Mouse (Mus musculus) cerebellum, adult 18-20 months (tissue): ENCODE results near the gene Klhl35.
A peak's percentile ranks its signal among the peaks of the same experiment; 100 is the strongest.

ENCODE experiments used
- DNase-seq, 2 experiments: peaks; one replicate each; pipeline ENCODE4 v3.0.0; 2021

Gene Klhl35

DNA sequence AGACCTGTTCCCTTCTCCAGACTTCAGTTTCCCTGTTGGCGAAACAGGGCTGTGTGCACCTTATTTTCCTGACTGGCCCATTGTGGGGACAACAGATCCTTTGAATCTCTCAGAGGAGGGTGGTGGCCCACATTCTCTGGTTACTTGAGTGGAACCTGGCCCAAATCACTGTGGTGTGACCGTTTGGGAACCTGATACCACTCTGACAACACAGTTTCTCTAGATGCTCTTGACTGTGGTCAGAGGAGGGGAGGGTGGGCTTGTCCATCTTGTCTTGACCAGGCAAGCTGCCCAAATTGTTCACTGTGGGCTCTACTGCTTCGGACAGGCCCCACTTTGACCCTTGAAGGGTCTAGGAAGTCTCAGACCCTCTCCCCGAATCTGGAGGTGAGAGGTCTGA, 11.8 kb upstream of the Klhl35 start:
- DNase-seq = no peak

DNA sequence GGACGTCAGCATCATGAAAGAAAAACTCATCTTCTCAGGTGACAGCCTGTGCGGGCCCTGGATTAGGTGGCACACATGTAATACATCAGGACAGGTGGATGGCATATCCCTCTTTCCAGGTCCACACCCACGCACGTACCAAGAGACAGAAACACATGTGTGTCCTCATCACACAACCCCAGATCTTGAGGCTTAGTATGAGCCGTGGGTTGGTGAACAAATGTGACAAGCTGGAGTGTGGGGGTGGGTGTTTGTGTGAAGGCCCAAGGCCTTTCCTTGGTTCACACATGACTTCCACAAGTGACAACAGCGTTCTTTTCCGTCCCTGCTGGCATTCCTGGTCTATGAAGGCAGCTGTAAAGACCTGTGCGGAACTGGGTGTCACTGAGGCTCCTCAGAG, 7.0 kb upstream of the Klhl35 start:
- no peak for DNase-seq

DNA sequence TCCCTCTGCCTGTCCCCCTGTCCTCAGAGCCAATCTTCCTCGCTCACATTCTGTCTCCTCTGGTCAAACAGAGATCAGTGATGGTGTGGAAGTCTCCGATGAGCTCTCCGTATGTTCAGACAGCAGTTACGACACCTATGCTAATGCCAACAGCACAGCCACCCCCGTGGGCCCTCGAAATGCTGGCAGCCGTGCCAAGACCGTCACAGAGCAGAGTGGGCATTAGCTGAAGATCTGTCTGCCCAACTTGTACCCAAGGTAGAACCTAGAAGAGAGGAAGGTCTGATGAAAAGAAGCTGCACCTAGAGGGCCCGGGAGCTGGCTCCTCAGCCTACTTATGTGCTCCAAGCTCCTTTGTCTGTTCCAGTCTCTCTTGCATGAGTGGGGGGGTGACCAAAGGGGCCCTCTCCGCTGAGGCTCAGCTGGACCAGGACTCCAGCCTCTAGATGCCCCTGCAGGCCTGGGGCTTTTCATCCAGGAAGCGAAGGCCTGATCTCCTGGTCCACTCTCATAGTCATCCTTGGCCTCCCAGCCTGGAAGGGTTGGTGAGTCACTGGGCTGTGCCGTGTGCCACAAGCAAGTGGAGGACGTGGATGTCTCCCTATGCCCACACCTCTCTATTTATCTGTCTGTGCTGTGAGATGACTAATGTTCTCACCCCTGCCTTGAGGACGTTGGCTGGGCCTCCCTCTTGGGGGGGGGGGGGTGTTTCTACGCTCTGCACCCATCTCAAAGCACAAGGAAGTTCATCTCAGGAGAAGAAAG, 5.7 kb upstream of the Klhl35 start:
- no peak for DNase-seq

DNA sequence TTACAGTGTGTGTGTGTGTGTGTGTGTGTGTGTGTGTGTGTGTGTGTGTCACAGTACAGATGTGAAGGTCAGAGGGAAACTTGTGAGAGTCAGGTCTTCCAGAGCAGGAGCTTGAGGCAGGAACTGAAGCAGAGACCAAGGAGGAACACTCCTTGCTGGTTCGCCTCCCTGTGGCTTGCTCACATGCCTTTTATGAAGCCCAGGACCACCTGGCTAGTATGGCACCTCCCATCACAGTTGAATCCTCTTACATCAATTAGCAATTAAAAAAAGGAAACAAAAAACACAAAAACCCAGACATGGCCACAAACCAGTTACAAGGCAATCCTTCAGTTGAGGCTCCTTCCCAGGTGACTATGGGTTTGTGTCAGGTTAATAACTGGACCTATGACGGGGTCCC, 2.7 kb upstream of the Klhl35 start:
- no peak for DNase-seq

DNA sequence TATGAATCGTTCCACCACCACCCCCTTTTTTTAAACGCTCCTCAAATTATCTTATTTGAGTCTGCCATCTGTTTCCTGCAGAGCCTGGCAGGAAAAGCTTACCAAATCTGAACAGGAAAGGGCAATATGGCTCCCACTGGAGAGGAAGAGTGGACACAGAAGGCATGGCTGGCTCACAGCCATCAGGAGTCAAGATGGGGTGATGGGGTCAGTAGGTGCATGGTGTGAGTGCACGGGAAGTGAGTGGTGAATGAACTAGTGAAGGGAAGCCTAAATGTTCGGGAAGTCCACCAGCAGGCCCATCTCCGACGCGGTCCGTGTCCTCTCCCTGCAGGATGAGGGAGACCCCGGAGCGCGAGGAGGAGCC, 2.1 kb downstream of the Klhl35 start:
- DNase-seq = peak; percentile 73 to 74

DNA sequence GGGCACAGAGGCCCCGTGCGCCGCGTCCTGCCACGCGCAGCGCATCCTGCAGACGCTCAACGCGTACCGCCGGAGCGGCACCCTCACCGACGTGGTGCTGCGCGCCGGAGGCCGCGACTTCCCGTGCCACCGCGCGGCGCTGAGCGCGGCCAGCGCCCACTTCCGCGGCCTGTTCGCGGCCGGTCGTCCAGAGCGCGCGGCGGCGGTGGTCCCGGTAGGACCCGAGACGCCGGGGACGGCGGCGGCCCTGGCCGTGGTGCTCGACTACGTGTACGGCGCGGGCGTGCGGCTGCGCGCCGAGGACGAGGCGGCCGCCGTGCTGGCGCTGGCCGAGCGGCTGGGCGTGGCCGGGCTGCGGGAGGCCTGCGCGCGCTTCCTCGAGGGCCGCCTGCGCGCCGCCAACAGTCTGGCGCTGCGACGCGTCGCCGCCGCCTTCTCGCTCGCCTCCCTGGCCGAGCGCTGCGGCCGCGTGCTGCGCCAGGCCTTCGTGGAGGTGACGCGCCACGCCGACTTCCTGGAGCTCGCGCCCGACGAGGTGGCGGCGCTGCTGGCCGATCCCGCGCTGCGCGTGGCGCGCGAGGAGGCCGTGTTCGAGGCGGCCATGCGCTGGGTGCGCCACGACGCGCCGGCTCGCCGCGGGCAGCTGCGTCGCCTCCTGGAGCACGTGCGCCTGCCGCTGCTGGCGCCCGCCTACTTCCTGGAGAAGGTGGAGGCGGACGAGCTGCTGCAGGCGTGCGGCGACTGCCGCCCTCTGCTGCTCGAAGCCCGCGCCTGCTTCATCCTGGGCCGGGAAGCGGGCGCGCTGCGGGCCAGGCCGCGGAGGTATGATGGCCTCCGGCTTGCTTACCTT, 2.7 kb downstream of the Klhl35 start:
- peak; percentile 36 to 67 for DNase-seq

DNA sequence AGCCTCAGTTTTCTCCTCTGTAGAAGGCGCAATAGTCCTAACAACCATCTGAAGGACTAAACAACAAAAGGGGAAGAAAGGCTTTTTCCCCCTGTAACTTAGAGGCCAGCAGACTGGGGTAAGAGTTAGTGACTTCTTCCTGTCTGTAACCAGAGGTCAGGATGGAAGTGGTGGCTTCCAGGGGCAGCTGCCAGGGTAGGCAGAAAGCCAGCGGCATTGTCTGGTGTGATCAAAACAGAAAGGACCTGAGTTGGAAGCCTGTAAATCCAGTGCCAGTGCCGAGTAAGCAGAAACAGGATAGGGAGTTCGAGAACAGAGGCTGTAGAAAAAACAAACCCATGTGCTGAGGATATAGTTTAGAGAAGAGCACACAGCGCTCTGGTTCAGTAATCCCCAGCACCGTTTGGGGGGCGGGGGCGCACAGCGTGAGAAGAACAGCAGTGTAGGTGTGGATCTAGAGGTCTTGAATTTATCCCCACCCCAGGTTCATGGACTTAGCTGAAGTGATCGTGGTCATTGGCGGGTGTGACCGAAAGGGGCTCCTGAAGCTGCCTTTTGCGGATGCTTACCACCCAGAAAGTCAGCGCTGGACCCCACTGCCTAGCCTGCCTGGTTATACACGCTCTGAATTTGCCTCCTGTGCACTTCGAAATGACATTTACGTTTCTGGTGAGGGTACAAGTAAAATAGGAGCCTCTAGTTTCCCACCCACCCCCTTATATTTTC, 4.0 kb downstream of the Klhl35 start:
- DNase-seq = no peak

DNA sequence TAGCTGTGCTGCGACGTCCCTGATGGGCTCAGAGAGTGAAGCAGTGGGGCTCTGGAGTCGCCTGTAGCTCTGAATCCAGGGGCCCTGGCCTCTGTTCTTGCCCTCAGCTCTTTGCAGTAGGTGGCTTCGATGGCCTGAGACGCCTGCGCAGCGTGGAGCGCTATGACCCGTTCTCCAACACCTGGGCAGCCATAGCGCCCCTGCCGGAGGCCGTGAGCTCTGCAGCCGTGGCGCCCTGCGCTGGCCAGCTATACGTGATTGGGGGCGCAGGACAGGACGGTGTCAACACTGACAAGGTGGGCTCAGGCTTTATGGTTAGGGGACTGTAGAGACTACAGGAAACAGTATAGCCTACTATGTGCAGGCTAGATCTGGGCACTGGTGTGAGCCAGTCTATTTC, 5.8 kb downstream of the Klhl35 start:
- no peak for DNase-seq

DNA sequence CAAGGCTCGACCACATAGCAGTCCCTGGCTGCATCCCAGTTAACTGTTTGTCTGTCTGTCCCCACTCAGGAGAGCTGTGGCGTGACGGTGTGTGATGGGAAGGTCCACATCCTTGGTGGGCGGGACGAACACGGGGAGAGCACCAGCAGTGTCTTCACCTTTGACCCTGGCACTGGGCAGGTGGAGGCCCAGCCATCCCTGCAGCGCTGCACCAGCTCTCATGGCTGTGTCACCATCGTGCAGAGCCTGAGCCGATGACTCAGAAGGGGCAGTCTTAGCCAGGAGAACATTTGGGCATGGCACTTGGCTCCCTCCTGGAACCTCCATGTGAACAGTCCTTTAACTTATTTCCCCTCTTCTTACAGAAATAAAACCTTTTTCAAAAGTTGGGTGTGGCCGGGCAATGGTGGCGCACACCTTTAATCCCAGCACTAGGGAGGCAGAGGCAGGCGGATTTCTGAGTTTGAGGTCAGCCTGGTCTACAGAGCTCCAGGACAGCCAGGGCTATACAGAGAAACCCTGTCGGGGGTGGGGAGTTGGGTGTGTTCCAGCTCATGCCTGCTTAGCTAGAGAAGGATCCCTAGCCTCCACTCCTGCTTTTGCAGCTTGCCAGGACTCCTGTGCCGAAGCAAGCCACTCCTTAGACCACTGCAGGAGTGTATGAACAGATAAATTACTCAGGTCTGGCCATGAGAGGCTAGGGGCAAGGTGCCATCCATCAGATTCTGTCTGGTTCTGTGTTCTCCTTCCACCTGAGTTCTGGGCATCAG, 8.0 kb downstream of the Klhl35 start:
- DNase-seq = peak; percentile 55 to 65

DNA sequence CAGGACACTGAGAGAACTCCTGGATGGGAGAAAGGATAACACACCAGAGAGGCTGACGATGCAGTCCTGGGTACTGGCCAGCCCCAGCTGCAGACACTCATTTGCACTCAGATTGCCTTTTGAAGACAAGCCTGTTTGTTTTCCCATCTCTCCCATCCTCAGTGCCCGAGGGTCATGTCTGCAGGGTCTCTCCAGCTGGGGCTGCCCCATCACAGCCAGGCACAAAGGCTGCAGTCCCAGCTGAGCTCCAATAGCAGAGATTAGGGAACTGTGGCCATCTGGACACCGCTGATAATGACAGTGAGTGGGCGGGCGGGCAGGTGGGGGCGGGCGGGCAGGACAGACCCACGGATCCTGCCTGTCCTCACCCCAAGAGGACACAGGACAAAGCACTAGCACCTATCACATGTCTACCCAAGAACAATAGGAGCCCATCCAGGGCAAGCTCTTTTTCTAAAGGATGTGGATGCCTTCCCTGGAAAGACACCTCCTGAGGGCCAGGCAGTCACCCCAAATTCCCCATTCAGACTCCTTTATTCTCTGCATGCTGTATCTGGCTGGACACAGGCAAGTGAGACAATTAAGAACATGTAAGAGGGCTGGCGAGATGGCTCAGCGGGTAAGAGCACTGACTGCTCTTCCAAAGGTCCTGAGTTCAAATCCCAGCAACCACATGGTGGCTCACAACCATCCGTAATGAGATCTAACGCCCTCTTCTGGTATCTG, 9.2 kb downstream of the Klhl35 start:
- DNase-seq = peak in 1 of 2 experiments; percentile 31

DNA sequence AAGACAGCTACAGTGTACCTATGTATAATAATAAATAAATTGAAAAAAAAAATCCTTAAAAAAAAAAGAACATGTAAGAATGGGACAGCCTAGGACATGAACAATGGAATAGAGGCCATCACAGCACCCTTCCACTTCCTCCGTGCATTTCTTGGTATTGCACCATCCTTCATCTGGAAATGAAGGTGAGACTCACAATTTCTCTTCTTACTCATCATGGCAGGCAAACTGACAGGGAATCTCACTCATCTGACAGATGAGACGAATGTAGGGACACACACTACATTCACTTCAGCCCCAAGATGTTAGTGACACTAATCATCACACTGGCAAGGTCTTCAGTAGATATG, 9.7 kb downstream of the Klhl35 start:
- no peak for DNase-seq

DNA sequence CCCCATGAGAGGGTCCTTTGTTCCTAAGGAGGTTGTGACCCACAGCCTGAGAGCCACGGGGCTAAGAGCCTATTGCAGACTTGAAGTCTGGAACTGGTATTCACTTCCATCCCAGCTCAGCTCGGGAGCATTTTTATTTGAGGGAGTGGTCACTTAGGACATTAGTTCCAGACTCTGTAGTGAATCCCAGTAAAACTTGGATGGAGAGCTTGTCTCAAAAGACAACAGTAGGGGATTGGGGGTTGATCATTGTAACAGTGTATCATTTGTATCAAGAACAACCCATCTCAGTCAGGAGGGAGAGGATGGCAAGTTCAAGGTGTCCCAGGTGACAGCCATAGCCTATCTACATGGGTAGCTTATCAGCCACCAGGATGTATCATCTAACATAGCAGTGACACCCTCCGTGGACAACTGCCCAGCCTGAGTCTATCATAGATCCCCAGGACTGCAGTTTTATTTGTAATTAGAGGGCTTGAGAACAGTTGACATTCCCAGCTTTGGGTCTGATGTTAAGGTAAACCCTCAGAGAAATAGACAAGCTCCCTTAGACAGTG, 10.8 kb downstream of the Klhl35 start:
- no peak for DNase-seq

DNA sequence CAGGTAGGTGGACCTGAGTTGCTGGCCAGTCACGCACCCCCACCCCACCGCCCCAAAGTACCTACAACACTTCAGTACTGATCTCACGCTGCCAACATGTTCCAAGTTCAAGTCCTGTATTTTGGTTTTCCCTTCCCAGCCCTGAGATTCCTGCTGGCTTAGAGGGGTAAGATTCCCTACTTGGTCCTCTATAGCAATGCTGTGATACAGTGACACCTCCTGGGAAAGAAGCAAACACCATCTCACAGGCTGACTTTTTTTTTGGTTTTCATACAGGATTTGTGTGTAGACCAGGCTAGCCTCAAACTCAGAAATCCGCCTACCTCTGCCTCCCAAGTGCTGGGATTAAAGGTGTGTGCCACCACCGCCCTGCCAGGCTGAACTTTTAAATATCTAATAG, 11.4 kb downstream of the Klhl35 start:
- no peak for DNase-seq

DNA sequence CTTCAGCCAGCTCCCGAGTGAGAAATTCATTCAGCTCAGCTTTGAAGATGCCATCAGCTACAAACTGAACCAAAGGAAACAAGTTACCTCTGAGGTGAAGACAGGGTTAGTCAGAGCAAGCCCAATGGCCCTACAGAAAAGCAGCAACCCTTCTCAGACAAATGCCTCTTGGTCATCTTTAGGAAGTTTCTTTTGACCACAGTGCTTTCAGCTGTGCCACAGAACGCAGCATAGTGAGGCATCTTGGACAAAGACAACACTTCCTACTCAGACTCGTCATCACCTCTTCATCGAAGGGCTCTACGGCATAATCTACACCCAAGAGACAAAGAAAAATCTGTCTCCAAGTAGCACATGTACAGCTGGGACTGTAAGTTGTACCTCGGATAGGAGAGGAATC, 16.8 kb downstream of the Klhl35 start:
- no peak for DNase-seq

DNA sequence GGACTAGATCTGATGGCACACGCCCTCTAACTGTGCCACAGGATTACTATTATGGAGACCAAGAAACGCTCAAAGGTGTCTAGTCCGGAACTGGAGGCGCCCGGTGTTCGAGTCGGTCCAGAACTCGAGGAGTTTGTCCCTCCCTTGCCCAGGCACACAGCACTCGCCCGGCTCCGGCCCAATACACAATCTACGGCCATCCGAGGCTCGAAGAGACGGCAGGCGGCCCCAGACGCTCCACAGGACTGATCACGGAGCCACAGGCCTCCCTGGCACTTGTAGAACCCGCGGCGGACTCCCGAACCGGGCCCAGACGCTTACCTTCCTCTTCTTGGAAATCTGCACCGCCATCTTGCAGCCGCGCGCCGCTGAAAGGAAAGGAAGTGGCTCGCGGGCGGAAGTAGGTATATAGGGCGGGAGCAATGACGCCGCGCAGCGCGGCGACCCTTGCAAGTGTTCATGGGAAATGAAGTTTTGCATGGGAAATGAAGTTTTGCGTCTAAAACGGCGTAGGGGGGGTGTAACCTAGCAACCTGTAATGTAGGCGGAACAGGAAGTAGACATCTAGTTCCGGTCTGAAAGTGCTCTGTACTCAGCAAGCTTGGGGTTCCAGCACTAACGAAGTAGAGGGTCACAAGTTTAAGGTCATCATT, 17.6 kb downstream of the Klhl35 start, which contains the start of gene Rps3:
TSS of gene Rps3 (minus strand) at position 468 of the 653 bp plus-strand sequence.
- DNase-seq = peak; percentile 91 to 96

DNA sequence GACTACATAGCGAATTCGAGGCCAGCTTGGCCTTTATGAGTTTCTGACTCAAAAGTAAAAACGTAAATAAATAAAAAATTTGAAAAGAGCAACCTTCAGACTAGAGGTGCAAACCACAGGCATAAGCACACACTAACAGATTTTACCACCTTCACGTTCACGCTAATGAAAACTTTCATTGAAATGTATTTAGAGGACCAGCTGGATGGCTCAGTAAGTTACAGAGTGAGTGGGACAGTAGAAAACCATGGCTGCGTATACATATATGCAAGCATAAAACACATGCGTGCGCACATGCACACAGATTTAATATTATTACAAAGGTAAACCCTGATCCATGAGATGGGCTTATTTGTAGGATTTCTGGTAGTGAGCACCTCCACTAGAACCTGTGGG, 18.1 kb downstream of the Klhl35 start:
- no peak for DNase-seq

DNA sequence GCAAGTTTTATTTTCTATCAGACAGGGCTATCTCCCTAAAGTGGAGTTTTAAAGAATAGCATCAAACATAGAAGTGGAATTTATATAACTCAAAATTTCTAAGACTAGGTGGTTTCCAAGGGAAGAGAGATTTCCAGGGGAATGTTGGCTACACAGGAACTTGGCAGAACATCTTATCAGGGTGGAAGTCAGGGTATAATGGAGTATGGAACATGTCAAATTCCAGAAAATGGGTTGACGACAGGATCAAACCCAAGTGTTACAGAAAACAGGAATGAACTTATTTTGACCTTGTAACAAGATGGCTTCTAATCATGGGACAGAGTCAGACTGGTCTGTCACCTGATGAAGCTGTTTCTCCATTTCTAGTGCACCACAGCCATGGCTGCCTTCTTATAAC, 18.9 kb downstream of the Klhl35 start:
- no peak for DNase-seq

DNA sequence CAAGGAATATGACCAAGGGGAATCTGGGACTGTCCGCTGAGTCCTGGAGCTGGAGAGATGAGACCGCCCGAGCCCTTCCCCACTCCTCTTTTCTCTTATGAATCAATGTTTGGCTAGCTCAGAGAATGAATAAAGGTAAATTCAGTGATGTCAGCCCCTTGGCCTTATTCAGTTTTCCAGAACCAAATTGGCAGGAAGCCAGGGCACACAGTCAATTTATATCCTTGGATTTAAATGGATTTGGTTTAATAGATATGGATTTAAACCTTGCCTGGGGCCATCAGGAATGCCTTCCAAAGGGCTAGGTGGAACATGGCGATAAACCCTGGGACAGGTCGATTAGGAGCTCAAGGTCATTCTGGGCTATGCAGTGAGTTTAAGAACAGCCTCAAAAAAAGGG, 23.9 kb downstream of the Klhl35 start:
- DNase-seq = no peak

DNA sequence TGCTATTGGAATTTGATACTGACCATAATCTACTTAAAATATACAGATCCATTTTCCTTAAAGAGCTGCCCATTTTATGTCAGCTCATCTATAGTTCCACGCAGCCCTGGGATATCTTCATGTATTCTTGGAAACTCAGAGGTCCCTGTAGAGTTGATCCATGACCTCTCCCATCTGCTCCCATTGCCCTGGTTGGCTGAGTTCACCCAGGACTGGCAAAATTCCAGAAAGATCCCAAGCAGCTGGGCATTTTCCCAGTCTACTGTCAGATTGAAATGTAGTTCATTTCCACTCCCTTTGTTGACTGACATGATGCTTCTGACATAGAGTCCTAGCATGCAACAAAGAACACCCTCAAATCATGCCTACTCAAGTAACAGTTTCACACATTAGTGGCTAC, 33.3 kb downstream of the Klhl35 start:
- no peak for DNase-seq

DNA sequence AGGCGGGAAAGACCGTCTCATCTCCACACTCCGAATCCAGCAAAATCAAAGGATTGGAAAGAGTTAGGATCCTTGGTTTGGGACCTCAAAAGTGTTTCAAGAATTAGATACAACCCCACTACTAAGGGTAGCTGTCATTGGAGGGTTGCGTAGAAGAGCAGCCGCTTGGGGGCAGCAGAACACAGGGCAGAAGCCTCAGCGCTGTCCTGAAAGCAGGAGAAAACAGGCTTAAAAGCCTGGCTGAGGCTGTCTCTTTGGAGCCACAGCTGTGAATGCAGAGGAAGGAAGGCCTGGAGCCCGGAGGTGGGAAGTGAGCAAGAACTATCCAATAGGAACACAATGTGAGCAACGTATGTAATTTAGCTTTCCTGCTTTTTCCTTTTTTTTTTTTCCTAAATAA, 34.4 kb downstream of the Klhl35 start:
- peak; percentile 79 to 86 for DNase-seq

DNA sequence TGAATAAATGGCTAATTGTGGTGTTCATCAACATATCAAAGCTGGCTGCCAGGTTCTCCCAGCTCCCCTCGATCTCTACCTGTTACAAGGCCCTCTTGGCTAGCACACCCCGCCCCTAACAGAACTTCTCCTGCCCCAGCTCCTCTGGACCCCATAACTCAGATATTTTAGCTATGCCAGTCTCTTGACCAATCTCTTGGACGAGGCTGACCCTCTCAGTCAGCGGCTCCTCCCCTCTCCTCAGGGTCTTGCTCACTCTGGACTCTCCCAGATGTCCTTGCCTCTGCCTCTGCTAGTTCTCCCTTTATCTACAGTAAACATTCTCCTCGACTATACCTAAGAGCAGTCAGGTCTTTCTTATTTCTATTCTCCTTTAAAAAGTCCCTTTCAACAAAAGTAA, 34.9 kb downstream of the Klhl35 start:
- DNase-seq = no peak
